Mouse (Mus musculus) testis, adult 2 months (tissue): ENCODE measurements around the gene Zfp646.

Experiments
- CTCF ChIP-seq: fragments of 200-500 bp; IDR thresholded peaks from 2 replicates; pipeline ENCODE4 v1.5.1; 2012; ENCODE audit warnings: low read depth, mild to moderate bottlenecking, inconsistent platforms, low read length, moderate library complexity; ENCODE audit not compliant: control insufficient read depth, insufficient read depth, insufficient replicate concordance
- POLR2A ChIP-seq: fragments of 200-500 bp; IDR thresholded peaks from 2 replicates; pipeline ENCODE4 v1.6.1; 2012; ENCODE audit warnings: low read depth, mild to moderate bottlenecking, inconsistent platforms, low read length, moderate library complexity; ENCODE audit not compliant: control insufficient read depth

- TF ChIP-seq POLR2A, result no peak
- no peak for TF ChIP-seq CTCF
These were observed 36.9 kb downstream of the Zfp646 start for GRCm38 (mm10) chr7:127912938-127913337.
